Mouse (Mus musculus): ENCODE measurements around the gene Acbd4. TPM values are rescaled to one million over a fixed set of nuclear protein-coding genes. Genes with fewer than 3 reads are reported as not detected.

The Acbd4 gene
- 5.7 and 7.2 TPM in 2 replicates for polyA plus RNA-seq (2012; rRNA removed)

GRCm38 (mm10) chr11:103101481-103101865 lies at the start of gene Acbd4, which contains the start of gene Plcd3:
Acbd4 (plus strand) TSS chr11:103101682.
Plcd3 (minus strand) TSS chr11:103101658.
- Histone ChIP-seq H3K36me3 (ENCODE audit: control insufficient read depth, insufficient read depth, low read length) (no peaks in the 10 kb centered on the region), H3K27ac (ENCODE audit: control insufficient read depth, insufficient read depth, low read depth, low read length) (peak within 1 kb of the TSS; percentile 71), H3K4me1 (ENCODE audit: control insufficient read depth, insufficient read depth, low read length) (peaks cover 23% of the 10 kb centered on the region), H3K4me3 (ENCODE audit: control insufficient read depth, low read depth, low read length) (peak within 1 kb of the TSS; percentile 80), H3K27me3 (ENCODE audit: control insufficient read depth, insufficient read depth, low read length) (no peaks in the 10 kb centered on the region)
- TF ChIP-seq CTCF (IDR thresholded peaks at IDR 0.05; ENCODE audit: control insufficient read depth, insufficient read depth, insufficient replicate concordance, low read depth, low read length), result no peak
- peak; percentile 52; the same call in 1 of the 2 replicates for TF ChIP-seq POLR2A (IDR thresholded peaks at IDR 0.05; ENCODE audit: control insufficient read depth, low read depth, low read length)

- no peaks in the 10 kb centered on the region for H3K4me1 ChIP-seq (ENCODE audit: control insufficient read depth, insufficient read depth, low read length)
- no peak overlapping the region for H3K27ac ChIP-seq (ENCODE audit: control insufficient read depth, insufficient read depth, low read depth, low read length)
- H3K36me3 ChIP-seq (ENCODE audit: control insufficient read depth, insufficient read depth, low read length), result peaks cover 6% of the 10 kb centered on the region
- no peaks in the 10 kb centered on the region for H3K27me3 ChIP-seq (ENCODE audit: control insufficient read depth, insufficient read depth, low read length)
- TF ChIP-seq POLR2A (IDR thresholded peaks at IDR 0.05; ENCODE audit: control insufficient read depth, low read depth, low read length) (no peak), CTCF (IDR thresholded peaks at IDR 0.05; ENCODE audit: control insufficient read depth, insufficient read depth, insufficient replicate concordance, low read depth, low read length) (no peak)
- no peak overlapping the region for H3K4me3 ChIP-seq (ENCODE audit: control insufficient read depth, low read depth, low read length)
Measured at GRCm38 (mm10) chr11:103052078-103052477, 49.4 kb upstream of the Acbd4 start.

GRCm38 (mm10) chr11:103053191-103054076 lies 48.0 kb upstream of the Acbd4 start:
- H3K27me3 ChIP-seq (ENCODE audit: control insufficient read depth, insufficient read depth, low read length), result no peaks in the 10 kb centered on the region
- H3K4me3 ChIP-seq (ENCODE audit: control insufficient read depth, low read depth, low read length), result no peak overlapping the region
- no peaks in the 10 kb centered on the region for H3K4me1 ChIP-seq (ENCODE audit: control insufficient read depth, insufficient read depth, low read length)
- H3K36me3 ChIP-seq (ENCODE audit: control insufficient read depth, insufficient read depth, low read length), result peaks cover 9% of the 10 kb centered on the region
- TF ChIP-seq POLR2A (IDR thresholded peaks at IDR 0.05; ENCODE audit: control insufficient read depth, low read depth, low read length) (no peak), CTCF (IDR thresholded peaks at IDR 0.05; ENCODE audit: control insufficient read depth, insufficient read depth, insufficient replicate concordance, low read depth, low read length) (no peak)
- H3K27ac ChIP-seq (ENCODE audit: control insufficient read depth, insufficient read depth, low read depth, low read length), result no peak overlapping the region

GRCm38 (mm10) chr11:103054798-103055197 lies 46.7 kb upstream of the Acbd4 start:
- no peak overlapping the region for H3K27ac ChIP-seq (ENCODE audit: control insufficient read depth, insufficient read depth, low read depth, low read length)
- H3K4me3 ChIP-seq (ENCODE audit: control insufficient read depth, low read depth, low read length), result no peak overlapping the region
- no peaks in the 10 kb centered on the region for H3K27me3 ChIP-seq (ENCODE audit: control insufficient read depth, insufficient read depth, low read length)
- H3K4me1 ChIP-seq (ENCODE audit: control insufficient read depth, insufficient read depth, low read length), result no peaks in the 10 kb centered on the region
- peaks cover 9% of the 10 kb centered on the region for H3K36me3 ChIP-seq (ENCODE audit: control insufficient read depth, insufficient read depth, low read length)
- no peak for TF ChIP-seq CTCF (IDR thresholded peaks at IDR 0.05; ENCODE audit: control insufficient read depth, insufficient read depth, insufficient replicate concordance, low read depth, low read length)
- TF ChIP-seq POLR2A (IDR thresholded peaks at IDR 0.05; ENCODE audit: control insufficient read depth, low read depth, low read length), result no peak

- Histone ChIP-seq H3K4me1 (ENCODE audit: control insufficient read depth, insufficient read depth, low read length) (no peaks in the 10 kb centered on the region), H3K27me3 (ENCODE audit: control insufficient read depth, insufficient read depth, low read length) (no peaks in the 10 kb centered on the region), H3K36me3 (ENCODE audit: control insufficient read depth, insufficient read depth, low read length) (peaks cover 9% of the 10 kb centered on the region), H3K27ac (ENCODE audit: control insufficient read depth, insufficient read depth, low read depth, low read length) (no peak overlapping the region), H3K4me3 (ENCODE audit: control insufficient read depth, low read depth, low read length) (no peak overlapping the region)
- TF ChIP-seq CTCF (IDR thresholded peaks at IDR 0.05; ENCODE audit: control insufficient read depth, insufficient read depth, insufficient replicate concordance, low read depth, low read length), result no peak
- no peak for TF ChIP-seq POLR2A (IDR thresholded peaks at IDR 0.05; ENCODE audit: control insufficient read depth, low read depth, low read length)
Measured at GRCm38 (mm10) chr11:103056636-103057035, 44.8 kb upstream of the Acbd4 start.

- TF ChIP-seq POLR2A (IDR thresholded peaks at IDR 0.05; ENCODE audit: control insufficient read depth, low read depth, low read length) (no peak), CTCF (IDR thresholded peaks at IDR 0.05; ENCODE audit: control insufficient read depth, insufficient read depth, insufficient replicate concordance, low read depth, low read length) (no peak)
- Histone ChIP-seq H3K4me1 (ENCODE audit: control insufficient read depth, insufficient read depth, low read length) (no peaks in the 10 kb centered on the region), H3K27me3 (ENCODE audit: control insufficient read depth, insufficient read depth, low read length) (no peaks in the 10 kb centered on the region), H3K27ac (ENCODE audit: control insufficient read depth, insufficient read depth, low read depth, low read length) (no peak overlapping the region), H3K4me3 (ENCODE audit: control insufficient read depth, low read depth, low read length) (no peak overlapping the region), H3K36me3 (ENCODE audit: control insufficient read depth, insufficient read depth, low read length) (peaks cover 9% of the 10 kb centered on the region)
Measured at GRCm38 (mm10) chr11:103058499-103059085, 42.9 kb upstream of the Acbd4 start.
